Mouse (Mus musculus): ENCODE data around the gene Hcfc1.

DNA sequence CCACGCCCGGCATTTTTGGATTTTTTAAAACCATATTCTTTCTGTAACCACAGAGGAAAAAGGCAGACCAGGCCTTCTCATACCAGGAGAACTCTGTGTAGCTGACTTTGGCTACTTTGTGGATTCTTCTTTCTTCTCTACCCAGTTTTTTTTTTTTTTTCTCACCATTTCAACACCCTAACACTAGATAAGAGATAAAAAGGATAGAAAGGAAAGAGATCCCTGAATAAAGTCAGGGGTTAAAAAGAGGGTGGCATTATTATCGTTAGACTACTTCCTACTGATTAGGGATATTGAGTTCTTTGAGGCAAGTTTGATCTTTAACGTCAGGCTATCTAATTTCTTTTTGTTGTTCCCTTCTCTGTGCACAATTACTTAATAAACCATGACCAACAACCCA lies 6.6 kb upstream of the Hcfc1 start:
- TF ChIP-seq CTCF (IDR thresholded peaks at IDR 0.05; ENCODE audit: insufficient read depth, low read depth, low read length) (no peak), POLR2A (IDR thresholded peaks at IDR 0.05; ENCODE audit: insufficient read depth, low read depth, low read length) (no peak)
